Mouse (Mus musculus): ENCODE results near the gene Mrpl12.

- TF ChIP-seq CTCF (IDR thresholded peaks at IDR 0.05; ENCODE audit: low read depth) = no peak
- TF ChIP-seq EP300 (optimal IDR thresholded peaks at IDR 0.05) = no peak
These were observed 28.5 kb downstream of the Mrpl12 start for GRCm38 (mm10) chr11:120512790-120513453.
